Mouse (Mus musculus) layer of hippocampus, adult 2 months (tissue): ENCODE results near the gene Clec5a. TPM values are rescaled to one million over a fixed set of nuclear protein-coding genes. Genes with fewer than 3 reads are reported as not detected.
"Not testable (repeated sequence)": the region's sequence is repeated elsewhere in the genome, so short reads cannot be mapped to it uniquely, and the experiment has no call there.

Source experiments
- DNase-seq, 2 experiments: peaks; one replicate each; pipeline ENCODE4 v3.0.0; 2022; ENCODE audit warnings: low spot score in 2 of 2
- H3K27ac ChIP-seq: fragments of 200-600 bp; 2 replicates; pipeline ENCODE4 v1.8.1; 2022
- H3K4me3 ChIP-seq: fragments of 200-600 bp; 2 replicates; pipeline ENCODE4 v1.8.1; 2022; ENCODE audit warnings: mild to moderate bottlenecking
- CTCF ChIP-seq: fragments of 200-600 bp; conservative IDR thresholded peaks from 2 replicates; pipeline ENCODE4 v1.8.1; 2022; ENCODE audit warnings: antibody characterized with exemption, mild to moderate bottlenecking, moderate library complexity
- long read RNA-seq, 2 experiments: library from polyadenylated mRNA; stranded (forward); transcript quantifications; one replicate each; pipeline ENCODE4 v2.0.0; 2021; ENCODE audit warnings: borderline mapping rate in 2 of 2
- total RNA-seq, 2 experiments: library from RNA; stranded (reverse); gene quantifications; 2 replicates each; pipeline ENCODE4 v1.2.3; 2021

The Clec5a gene
- total RNA-seq, result 1 to 10 TPM in 1 of 2 experiments, under 1 TPM in 1; 0.41 to 1.2 TPM
- long read RNA-seq, experiment 1, result 0 reads
- long read RNA-seq, experiment 2, partial matches to known transcripts, result 0 of 1 reads
- long read RNA-seq, experiment 2, other reads (novel, unspliced or antisense), result 0 of 1 reads

- TF ChIP-seq CTCF, result no peak
- no peak for DNase-seq
- Histone ChIP-seq H3K27ac (no peak within 1 kb of the TSS), H3K4me3 (no peak within 1 kb of the TSS)
Measured at GRCm38 (mm10) chr6:40585645-40586044, at the start of gene Clec5a. Gene Clec5a (minus strand): TSS chr6:40585821.

GRCm38 (mm10) chr6:40634640-40635071 lies 49.0 kb upstream of the Clec5a start:
- TF ChIP-seq CTCF, result no peak
- no peak for DNase-seq
- H3K4me3 ChIP-seq, result no peak overlapping the region
- H3K27ac ChIP-seq, result no peak overlapping the region

GRCm38 (mm10) chr6:40628406-40629000 lies 42.9 kb upstream of the Clec5a start, which contains the start of gene Mgam:
Gene Mgam (plus strand): TSS chr6:40628831.
- Histone ChIP-seq H3K27ac (no peak within 1 kb of the TSS), H3K4me3 (no peak within 1 kb of the TSS)
- DNase-seq, result no peak
- no peak for TF ChIP-seq CTCF

GRCm38 (mm10) chr6:40626111-40626510 lies 40.5 kb upstream of the Clec5a start:
- DNase-seq, result no peak
- H3K4me3 ChIP-seq, result no peak overlapping the region
- H3K27ac ChIP-seq, result no peak overlapping the region
- TF ChIP-seq CTCF, result no peak

- Histone ChIP-seq H3K27ac (no peak overlapping the region), H3K4me3 (no peak overlapping the region)
- peak; percentile 96 for TF ChIP-seq CTCF
- peak; percentile 24 to 69 for DNase-seq
Measured at GRCm38 (mm10) chr6:40617965-40618364, 32.3 kb upstream of the Clec5a start.

- TF ChIP-seq CTCF, result no peak
- no peak within 1 kb of the TSS for H3K4me3 ChIP-seq
- no peak within 1 kb of the TSS for H3K27ac ChIP-seq
- no peak for DNase-seq
Measured at GRCm38 (mm10) chr6:40613260-40613852, 27.7 kb upstream of the Clec5a start, which contains the start of gene Tas2r138. Gene Tas2r138 (minus strand): TSS chr6:40613310.

- no peak overlapping the region for H3K27ac ChIP-seq
- TF ChIP-seq CTCF, result no peak
- peak; percentile 28 to 69 for DNase-seq
Measured at GRCm38 (mm10) chr6:40610244-40610643, 24.6 kb upstream of the Clec5a start.

GRCm38 (mm10) chr6:40607431-40607830 lies 21.8 kb upstream of the Clec5a start:
- no peak for TF ChIP-seq CTCF
- H3K27ac ChIP-seq, result no peak overlapping the region
- H3K4me3 ChIP-seq, result no peak overlapping the region
- peak; percentile 66 to 76 for DNase-seq

More at GRCm38 (mm10) chr6:40610244-40610643, 24.6 kb upstream of the Clec5a start:
- H3K4me3 ChIP-seq, result no peak overlapping the region

- DNase-seq, H3K27ac ChIP-seq, H3K4me3 ChIP-seq: not testable (repeated sequence)
Measured at GRCm38 (mm10) chr6:40598546-40598945, 12.9 kb upstream of the Clec5a start.

- DNase-seq, result no peak
- no peak overlapping the region for H3K4me3 ChIP-seq
- no peak for TF ChIP-seq CTCF
- no peak overlapping the region for H3K27ac ChIP-seq
Measured at GRCm38 (mm10) chr6:40594804-40595550, 9.4 kb upstream of the Clec5a start.

- no peak overlapping the region for H3K27ac ChIP-seq
- DNase-seq, result no peak
- no peak for TF ChIP-seq CTCF
- no peak overlapping the region for H3K4me3 ChIP-seq
Measured at GRCm38 (mm10) chr6:40588346-40588745, 2.7 kb upstream of the Clec5a start.

- no peak overlapping the region for H3K4me3 ChIP-seq
- TF ChIP-seq CTCF, result 0 out of 2 replicates have a peak, but pooled peaks have one; percentile 8
- H3K27ac ChIP-seq, result no peak overlapping the region
- DNase-seq, result no peak
Measured at GRCm38 (mm10) chr6:40584336-40584735, 1.3 kb downstream of the Clec5a start.

- no peak for DNase-seq
- no peak for TF ChIP-seq CTCF
- no peak overlapping the region for H3K4me3 ChIP-seq
Measured at GRCm38 (mm10) chr6:40576305-40576704, 9.3 kb downstream of the Clec5a start.

More at GRCm38 (mm10) chr6:40576305-40576704, 9.3 kb downstream of the Clec5a start:
- no peak overlapping the region for H3K27ac ChIP-seq
